Mouse (Mus musculus) erythroid progenitor cell, adult 5-6 weeks (primary cell): Measurements from ENCODE around the gene Adamts8. TPM values are rescaled to one million over a fixed set of nuclear protein-coding genes. Genes with fewer than 3 reads are reported as not detected.

Source experiments
- ATAC-seq: replicated peaks from 2 replicates; pipeline ENCODE4 v1.8.0; 2016; ENCODE audit warnings: moderate number of reproducible peaks, mild to moderate bottlenecking, moderate TSS enrichment, inconsistent platforms; ENCODE audit not compliant: poor library complexity, low FRiP score, severe bottlenecking
- total RNA-seq, 2 experiments: library from RNA; stranded (forward) in 1 of 2; stranded (reverse) in 1 of 2; fragments of 150-400 nt in 1 of 2; fragments of 186-747, 209-891 nt in 1 of 2; gene quantifications; 2 replicates each; pipeline versions ENCODE4 v1.2.3 to v1.2.4; 2015 to 2017; ENCODE audit warnings: low replicate concordance in 2 of 2

Adamts8 gene
- not detected in 2 replicates for total RNA-seq (2015; ENCODE audit: low replicate concordance)
- not detected in 2 replicates for total RNA-seq (2017; ENCODE audit: low replicate concordance)

DNA sequence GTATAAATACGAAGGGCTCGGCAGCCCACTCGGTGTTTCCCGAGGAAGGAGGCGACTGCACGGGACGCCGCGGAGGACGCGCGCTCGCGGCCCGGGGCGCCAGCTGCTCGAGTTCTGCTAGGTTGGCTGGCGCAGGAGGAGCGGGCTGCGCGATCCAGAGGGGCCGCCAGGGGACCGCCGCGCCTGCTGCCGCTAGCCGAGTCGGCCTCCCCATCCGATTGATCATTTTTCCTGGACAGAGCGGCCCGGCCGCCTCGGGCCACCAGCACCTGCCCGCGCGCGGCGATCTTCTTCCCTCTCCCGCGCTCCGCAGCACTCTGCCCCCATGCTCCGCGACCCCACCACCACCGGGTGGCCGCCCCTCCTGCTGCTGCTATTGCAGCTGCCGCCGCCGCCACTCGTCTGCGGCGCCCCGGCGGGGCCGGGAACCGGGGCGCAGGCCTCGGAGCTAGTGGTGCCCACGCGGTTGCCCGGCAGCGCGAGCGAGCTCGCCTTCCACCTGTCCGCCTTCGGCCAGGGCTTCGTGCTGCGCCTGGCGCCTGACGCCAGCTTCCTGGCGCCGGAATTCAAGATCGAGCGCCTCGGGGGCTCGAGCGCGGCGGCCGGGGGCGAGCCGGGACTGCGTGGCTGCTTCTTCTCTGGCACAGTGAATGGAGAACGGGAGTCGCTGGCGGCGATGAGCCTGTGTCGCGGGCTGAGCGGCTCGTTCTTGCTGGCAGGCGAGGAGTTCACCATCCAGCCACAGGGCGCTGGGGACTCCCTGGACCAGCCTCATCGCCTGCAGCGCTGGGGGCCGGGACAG lies at the start of gene Adamts8:
Gene Adamts8, plus strand, starts transcription at position 51 of the 802 bp plus-strand sequence.
- no peak for ATAC-seq

DNA sequence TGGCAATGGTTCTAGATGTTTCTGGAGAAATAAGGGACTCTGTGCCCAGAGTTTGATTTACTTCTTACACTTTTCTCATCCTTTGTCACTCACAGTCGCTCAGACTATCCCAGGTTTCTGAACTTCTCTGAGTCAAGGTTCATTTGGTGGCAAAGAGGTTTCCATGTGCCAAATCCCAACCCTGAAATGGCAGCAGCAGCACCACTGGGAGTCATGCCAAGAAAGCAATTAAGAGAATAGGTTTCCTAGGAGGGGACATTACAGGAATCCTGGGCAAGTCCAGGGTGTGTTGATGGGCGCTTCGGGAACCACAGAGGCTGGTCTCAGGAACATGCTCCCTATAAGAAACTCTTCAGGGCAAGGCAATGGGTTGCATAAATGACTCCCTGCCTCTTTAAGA lies 46.7 kb upstream of the Adamts8 start:
- ATAC-seq, result no peak

DNA sequence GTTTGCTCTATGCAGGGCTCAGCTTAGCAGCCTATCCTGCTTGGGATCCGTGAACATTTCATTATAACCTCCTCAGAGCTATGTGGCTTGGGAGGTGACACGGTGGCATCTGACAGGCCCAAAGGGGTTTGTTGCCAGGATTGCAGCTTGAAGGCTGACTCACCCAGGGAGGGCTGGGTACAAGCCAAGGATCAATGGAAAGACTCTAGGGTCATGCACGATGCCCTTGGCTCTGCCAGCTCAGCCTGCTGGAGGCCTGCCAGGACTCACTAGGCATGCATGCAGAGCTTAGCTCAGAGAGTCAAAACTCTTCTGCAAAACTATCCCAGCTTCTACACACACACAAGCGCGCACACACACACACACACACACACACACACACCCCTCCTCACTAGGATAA lies 45.6 kb upstream of the Adamts8 start:
- no peak for ATAC-seq

DNA sequence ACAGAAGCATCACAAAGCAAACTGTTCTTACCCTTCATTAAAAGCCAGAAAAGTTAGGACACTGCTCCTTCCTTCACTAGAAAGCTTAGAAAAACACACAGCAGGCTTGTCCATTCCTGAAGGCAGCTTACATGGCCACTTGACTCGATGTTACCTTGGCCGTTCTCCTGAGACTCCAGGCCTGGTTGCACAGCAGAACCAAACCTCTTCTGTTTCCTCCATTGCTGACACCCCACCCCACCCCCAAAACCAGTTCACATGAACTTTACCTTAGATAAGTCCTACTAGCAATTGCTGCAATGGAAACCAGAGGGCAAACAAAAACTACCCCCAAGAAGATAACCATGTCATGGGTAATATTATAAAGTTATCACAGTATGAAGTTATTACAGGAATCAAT lies 45.2 kb upstream of the Adamts8 start:
- no peak for ATAC-seq

DNA sequence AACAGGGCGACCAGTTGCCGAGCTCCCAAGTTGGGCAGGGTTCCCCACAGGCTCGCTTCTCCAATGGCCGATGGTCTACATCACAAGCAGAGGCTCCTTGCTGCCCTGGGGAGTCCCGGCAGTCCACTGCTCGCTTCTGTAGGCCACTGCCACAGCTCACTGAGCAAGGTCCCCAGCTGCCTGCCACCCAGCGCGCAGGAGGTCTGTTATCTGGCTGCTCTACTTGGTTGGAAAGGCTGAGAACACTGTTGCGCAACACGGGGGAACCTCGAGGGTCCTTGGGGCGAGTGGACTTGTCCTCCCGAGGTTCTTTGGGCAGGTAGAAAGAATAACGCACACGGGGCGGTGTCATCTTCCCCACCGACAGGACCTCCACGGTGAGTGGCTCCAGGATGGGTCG lies 40.2 kb upstream of the Adamts8 start:
- ATAC-seq, result no peak

DNA sequence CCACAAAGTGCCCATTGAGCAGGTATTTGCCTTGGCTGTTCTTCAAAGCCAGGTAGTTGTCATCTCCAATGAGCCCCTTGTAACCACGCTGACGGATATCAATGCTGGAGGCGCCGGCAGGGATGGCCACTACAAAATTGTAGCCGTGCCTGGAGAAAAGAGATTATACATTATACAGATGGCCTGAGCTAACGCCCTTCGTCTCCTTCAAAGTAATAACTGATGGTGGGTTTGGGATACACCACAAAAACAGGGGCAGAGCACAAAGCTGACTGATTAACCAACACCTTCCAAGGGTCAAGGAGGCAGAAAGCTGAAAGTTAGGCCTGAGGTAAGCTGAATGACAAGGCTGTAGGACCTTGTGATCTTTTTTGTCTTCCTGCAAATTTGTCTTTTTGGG lies 39.7 kb upstream of the Adamts8 start:
- no peak for ATAC-seq

DNA sequence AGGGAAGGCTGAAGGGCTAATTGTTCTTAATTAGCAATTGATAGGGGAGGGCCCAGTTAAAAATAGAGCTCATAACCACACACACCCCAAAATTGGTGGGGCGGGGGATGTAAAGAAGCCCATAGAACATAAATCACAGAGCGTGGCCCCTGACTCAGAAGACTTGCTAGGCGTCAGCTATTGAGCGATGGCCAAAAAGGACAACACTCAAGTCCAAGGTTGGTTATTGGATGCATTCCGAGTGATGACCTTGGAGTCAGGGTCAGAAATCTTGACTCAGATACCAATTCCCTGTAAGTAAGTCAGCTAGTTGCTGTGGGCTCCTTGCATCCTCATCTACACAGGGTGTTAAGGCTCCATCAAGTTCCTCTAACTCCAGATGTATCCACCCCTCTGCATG lies 39.1 kb upstream of the Adamts8 start:
- ATAC-seq, result no peak

DNA sequence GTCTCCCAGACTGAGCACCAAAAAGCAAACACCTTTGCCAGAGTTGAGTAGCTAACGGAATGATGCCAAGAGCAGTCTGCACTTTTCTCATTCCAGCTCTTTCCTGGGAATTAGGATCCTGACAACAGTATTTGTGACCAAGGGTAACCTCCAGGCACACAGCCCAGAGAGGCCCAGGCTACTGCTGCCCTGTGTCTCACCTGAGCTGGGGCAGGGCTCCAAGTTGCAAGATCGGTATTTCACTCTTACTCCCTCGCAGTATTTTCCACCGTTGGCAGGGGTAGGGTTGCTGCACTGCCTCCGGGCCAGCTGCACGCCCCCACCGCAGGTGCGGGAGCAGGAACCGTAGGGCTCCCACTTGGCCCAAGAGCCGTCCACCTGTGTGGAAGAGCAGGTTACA lies 36.5 kb upstream of the Adamts8 start:
- no peak for ATAC-seq

DNA sequence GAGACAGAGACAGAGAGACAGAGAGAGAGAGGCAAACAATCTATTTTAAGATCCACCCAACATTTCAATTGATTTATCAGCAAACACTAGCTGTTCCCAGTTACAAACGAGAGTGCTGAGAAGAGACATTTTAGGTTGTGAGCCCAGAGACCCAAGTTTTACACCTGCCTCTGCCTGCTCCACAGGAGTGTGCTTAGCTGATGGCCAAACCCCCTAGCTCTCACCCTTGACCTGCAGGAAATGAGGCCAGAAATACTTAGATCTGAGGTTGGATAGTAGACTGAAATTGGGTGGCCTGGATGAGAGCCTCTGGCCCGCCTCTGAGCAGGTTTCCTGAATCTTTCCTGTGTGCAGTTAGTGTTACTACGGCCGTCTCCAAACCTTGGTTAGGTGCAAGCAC lies 35.9 kb upstream of the Adamts8 start:
- ATAC-seq, result no peak

DNA sequence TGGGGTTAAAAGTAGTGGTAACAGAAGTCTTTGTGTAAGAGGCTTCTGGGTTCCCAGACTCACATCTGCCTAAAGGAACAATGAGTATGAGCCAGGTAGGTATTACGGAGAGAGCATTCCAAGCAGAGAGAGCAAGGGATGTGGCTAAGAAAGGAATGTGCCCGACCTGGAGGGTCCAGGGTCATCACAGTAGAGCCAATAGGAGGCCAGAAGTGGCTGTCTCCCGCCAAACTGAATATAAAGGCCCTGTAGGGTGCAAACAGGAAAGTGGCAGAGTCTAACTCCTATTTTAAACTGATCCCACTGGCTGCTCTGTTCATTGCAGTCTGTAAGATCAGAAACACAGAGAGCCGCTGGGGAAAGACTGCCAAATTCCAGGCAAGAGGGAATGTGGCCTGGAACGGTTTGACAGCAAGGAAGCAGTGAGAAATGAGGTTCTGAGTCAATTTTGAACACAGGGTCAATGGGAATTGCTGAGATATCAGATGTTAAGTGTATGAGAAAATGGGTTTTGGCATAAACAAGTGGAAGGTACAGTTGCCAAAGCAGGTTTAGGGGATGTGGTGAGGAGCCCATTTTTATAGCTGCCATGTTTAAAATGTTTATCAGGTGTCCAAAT lies 34.6 kb upstream of the Adamts8 start:
- ATAC-seq, result no peak

DNA sequence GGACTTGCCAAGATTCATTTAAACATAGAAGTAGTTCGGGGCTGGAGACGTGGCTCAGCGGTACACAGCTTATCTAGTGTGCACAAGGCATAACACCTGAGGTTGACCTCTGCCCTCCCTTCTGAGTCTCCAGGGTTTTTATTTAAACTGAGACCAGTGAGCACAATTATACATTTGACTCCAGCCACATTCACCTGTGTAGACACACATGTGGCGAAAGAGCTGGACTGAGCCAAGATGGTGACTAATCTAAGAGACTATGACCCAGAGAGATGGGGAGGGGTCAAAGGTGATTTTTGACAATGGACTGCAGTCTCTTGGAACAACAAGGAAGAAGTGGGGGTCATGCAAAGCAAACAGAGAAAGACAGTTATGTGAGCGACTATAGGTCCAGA lies 34.1 kb upstream of the Adamts8 start:
- no peak for ATAC-seq

DNA sequence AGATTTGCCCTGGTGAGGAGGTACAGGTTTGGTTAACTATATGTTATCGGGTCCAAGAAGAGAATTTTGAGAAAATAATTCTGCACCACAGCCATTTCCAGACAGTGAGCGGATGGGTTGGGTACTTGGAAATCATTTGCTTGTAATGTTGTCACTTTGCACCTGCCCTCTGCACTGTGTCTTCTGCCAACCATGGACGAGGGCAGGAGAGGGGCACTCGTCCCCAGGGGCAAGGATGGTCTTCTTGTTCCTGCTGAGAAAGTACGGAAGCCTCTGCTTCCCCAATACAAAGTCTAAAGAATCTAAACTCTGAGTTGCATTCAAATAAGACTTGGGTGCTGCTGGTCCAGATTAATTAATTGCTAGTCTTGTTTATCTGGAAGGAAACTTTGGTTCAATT lies 33.4 kb upstream of the Adamts8 start:
- no peak for ATAC-seq

DNA sequence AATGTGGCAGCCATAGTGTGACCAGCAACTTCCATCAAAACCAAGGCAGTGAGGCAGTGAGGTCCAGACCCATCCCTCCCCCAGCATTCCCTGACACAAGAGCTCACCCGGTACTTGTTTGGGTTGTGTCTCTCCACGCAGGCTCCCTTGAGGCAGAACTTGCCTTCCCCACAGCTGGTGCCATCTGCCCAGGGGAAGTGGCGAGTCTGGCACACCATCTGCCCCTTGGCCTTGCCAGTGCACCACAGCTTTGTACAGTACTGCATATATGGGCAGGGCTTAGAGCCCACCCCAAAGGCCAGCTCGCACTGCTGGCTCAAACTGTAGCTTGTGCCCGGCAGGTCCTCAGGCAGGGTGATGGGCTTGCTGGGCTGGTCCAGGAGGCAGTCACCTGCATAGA lies 31.9 kb upstream of the Adamts8 start:
- ATAC-seq, result no peak

DNA sequence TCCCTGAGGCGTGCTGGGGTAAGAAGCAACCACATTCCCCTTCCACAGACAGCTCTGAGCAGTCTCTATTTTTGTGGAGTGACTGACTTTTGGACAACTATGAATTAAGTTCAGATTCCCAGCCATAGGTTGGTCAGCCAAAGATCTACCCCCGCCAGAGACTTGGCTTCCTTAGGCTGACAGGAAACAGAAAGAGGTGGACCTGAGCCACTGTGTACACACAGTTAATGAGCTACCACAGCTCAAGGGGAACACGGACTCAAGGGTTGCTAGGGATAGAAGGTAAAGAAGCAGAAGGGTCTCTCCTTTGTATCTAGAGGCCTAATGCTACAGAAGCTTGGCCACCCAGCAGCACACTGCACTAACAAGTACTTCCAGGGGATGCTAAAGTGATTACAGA lies 30.2 kb upstream of the Adamts8 start:
- ATAC-seq, result no peak

DNA sequence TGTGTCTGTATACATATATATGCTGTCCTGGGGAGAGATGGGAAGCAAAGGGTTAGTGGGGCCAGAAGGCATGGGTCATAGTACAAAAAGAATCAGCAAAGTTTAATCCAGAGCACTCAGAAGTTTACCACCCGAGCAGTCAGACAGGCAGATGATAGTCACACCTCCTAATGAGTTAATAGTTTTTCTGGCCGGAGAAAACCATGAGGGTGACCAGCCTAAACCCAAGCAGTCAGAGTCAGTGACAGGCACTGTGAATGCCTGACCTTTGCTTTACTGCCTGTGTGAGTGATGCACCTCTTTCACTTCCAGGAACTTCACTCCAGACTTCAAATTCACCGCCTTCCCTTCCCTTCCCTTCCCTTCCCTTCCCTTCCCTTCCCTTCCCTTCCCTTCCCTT lies 28.9 kb upstream of the Adamts8 start:
- ATAC-seq, result no peak

DNA sequence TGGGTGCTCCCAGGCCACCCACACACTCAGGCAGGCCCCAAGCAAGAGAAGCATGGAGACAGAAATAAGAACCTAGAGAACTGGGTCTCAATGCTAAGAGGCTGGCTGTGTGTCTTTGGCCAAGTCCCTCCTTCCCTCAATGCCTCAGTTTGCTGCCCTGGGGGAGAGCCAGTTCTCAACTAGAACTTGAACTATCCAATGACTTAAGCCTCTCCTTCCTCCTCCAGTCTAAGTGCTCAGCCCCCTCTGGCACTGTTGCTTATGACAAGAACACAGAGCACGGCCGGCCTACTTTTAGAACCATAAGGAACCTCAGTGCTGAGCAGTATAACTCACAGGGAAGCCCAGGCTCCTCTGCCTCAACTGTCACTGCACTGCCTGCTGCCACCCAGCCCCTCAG lies 28.1 kb upstream of the Adamts8 start:
- no peak for ATAC-seq

DNA sequence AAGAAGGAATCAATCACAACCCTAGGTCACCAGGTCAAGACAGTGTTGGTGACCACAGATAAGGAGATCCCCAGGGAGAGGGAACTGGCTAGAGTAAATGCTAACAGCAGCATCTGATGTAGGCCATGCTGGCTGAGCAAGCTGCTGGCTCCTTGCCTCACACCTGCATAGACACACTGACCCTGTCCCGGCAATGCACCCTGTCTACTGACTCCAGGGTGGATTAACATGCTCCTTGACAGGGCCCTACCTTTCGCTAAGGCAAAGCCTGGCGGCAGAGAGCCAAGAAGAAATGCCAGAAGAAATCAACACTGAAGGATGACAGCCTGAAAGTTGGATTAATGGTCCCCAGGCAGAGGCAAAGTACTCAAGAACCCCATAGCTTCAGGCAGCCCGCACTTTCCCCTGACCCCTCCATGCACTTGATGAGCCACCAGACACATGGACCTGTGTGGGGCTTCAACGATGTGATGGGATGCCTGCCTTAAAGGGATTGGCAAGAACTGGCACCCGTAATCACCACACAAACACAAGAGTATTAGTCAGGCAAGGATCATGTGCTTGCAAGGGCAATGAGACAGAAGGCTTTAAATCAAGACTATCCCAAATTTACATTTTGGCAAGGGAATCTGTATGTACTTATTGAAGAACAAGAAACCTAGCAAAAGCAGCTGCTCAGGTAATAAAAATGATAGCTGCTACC lies 25.9 kb upstream of the Adamts8 start:
- no peak for ATAC-seq

DNA sequence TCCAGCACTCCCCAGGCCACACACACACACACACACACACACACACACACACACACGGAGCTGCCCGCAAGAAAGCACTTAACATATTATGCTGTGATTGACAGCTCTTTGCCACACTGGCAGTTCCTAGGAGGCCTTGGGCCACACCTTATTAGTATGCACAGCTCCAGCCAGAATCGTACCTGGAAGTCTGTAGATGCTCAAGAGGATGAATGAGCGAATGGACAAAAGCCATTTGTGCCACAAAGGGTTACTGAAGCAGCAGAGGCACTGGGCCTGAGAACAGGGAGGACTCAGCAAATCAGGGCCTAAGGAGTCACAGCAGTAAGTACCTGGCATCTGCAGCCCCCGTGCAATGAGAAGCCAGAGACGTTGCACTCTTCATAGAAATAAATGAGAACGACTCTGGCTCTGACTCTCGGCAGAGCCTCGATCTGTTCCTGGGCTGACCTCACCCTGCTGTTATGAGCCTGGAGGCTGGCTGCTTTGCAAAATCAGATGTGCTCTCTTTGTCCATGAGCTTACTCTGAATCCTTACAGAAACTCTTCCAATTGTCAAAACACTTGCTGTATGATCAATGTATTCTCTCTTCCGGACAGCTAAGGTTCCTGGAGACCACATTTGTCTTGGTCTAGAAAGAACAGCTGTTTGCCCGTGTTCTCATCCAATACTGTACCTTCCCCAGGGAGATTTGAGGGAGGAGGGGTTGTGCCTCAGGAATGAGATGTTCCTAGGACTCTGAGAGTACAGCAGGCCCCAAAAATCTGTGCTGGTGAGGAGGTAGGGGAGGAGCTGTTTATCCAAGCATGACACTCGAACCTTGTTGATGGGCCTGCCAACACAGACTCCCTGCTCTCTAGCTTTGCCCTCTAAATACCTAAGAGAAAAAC lies 23.7 kb upstream of the Adamts8 start:
- no peak for ATAC-seq

DNA sequence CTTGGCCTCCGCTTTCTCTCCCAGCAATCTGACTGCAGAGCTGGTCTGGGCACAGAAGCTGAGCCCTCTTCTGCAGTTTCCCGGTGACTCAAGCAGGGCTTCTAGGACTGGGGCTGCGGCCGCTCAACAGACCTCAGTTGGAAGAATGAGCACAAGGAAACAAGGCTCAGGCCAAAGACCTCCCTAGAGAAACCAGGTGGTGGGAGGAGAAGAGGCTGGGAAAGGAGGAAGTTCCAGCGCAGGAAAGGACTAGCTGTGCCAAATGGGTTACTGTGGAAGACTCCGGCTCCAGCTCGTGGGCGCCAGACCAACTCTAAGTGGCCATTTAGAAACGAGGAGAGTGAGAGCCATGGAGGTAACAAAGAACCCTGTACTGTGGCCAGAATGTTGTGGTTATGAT lies 22.7 kb upstream of the Adamts8 start:
- no peak for ATAC-seq

DNA sequence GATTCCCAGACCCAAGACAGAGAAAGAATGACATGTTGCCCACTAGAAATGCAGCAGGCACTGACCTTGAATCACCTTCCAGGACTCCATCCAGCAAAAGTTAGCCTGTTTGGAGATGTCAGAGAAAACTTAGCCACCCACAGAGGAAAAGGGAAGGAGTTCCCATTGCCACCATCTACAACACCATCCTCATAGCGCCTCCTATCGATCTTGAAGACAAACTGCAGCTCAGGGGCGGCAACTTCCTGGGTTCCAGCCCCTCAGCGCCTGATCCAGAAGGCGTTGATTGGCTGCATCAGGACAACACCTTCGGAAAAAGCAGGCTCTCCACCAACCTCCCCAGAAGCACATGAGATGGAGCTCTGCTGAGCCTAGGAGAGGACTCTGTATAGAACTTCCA lies 21.6 kb upstream of the Adamts8 start:
- ATAC-seq, result no peak
